Mouse (Mus musculus): Measurements from ENCODE around the gene Diaph3.

- no peak for TF ChIP-seq POLR2A (IDR thresholded peaks at IDR 0.05; ENCODE audit: borderline replicate concordance, extremely low read depth, low read depth, low read length)
- TF ChIP-seq CTCF (IDR thresholded peaks at IDR 0.05; ENCODE audit: insufficient read depth, low read length): no peak
Observed at GRCm38 (mm10) chr14:86684585-86685503, 456.2 kb downstream of the Diaph3 start.

Measured in lung, adult 2 months (tissue).